Mouse (Mus musculus): ENCODE data around the gene Rap1gap2. TPM values are rescaled to one million over a fixed set of nuclear protein-coding genes. Genes with fewer than 3 reads are reported as not detected.

The Rap1gap2 gene
- polyA plus RNA-seq, 1 experiment from 2014 or later = 3.8 TPM

DNA sequence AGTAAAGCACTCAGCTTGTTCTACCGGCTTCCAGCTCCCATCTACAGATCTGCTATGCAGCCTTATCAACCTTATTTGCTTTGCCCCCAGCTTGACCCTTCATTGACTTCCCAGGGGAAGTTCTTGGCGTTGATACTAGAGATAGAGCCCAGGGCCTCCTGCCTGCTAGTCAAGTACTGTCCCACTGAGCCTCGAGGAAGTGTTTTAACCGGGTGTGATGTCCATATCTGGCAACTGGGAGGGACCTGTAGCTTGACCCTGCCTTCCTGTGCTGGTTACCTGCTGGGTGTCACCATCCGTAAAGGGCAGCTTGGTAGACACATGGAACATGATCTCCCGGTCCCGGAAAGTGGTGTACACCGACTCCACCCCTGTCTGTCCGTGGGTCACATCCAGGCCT, 196.6 kb downstream of the Rap1gap2 start:
- no peak for DNase-seq (ENCODE audit: low spot score)

DNA sequence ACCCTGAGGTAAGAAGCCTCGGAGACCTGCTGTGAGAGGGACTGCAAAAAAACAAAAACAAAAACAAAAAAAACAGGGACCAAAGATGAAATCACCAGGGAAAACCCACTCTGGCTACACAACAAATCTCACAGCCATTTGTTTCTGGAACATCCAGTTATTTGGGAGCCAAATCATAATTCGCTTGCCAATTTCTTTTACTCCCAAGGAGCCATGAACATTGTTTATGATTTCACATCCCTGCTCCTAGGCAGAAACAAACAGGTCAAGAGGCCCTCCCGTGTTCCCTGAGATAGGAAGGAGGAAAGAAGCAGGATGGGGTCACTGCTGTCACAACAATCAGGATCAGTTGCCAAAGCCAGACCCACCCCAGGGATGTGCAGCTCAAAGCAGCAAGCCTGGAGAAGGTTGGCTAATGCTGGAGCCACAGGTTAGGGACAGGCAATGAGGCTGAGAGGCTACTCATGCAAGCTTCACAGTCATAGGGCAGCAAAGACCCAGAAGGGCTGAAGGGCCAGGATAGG, 197.2 kb downstream of the Rap1gap2 start:
- no peak for DNase-seq (ENCODE audit: low spot score)

DNA sequence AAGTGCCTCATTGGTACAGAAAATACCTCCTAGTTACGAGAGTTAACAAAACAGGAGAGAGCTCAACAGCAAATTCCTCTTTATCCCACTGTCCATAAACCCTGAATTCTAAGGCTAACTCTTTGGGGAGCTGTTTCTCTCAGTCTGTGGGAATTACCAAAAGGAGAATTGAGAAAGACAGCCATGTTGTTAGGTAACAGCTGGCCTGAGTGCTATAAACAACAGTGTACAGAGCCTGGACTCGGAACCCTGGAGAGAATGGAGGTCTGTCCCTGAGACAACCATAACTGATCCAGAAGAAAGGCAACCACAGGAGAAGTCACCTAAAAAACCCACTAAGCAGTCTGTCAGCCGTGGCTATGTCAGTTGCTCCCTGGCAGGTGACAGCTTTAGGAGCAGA, 198.3 kb downstream of the Rap1gap2 start:
- DNase-seq (ENCODE audit: low spot score) = no peak

DNA sequence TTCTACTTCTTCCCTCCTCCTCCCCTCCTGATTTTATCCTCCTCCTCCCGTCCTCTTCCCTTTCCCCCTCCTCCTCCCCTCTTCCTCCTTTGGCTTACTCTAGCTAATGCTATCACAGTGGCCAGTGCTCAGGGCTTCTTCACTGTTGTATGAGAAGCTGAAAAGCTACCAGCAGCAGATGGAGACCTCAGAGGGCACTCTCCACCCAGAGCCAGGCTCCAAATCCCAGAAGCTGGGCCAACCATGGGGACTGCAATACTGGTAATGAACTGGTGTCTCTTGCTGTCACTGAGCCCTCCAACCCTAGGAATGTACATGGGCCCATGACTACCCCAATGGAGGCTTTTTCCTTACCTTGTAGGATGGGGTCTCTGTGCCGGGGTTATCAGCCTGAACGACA, 198.8 kb downstream of the Rap1gap2 start:
- DNase-seq (ENCODE audit: low spot score) = no peak

DNA sequence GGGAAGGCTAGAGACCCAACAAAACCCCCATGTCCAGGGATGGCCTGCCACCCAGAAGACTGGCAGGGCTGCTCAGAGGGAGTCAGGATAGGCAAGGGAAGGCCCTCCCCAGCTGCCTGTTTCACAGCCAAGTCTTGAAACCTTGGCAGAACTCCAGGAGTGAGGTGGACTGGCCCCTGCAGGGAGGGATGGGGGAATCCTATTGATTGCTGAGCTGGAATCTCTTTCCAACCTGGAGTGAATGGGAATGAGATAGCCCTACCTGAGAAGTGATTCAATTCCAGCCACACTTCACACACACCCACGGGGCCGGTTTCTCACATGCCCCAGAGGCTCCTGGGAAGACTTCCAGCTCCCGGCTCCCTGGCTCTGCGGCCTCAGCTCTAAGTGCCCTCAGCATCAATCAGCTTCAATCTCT, 200.9 kb downstream of the Rap1gap2 start:
- DNase-seq (ENCODE audit: low spot score) = no peak

DNA sequence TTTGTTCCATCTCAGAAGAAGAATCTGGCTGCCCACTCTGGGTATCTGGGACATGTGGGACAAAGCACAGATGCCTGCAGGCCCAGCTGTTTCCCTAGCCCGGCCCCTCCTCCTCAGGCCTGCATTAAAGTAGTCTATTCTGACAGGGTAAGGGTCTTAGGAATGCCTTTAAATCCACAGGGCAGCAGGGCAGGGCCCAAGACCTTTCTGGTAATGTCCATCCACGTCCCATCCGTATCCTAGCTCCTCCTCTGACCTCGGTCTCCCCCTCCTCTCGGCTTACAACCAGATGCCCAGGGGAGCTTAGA, 201.3 kb downstream of the Rap1gap2 start:
- DNase-seq (ENCODE audit: low spot score) = no peak

DNA sequence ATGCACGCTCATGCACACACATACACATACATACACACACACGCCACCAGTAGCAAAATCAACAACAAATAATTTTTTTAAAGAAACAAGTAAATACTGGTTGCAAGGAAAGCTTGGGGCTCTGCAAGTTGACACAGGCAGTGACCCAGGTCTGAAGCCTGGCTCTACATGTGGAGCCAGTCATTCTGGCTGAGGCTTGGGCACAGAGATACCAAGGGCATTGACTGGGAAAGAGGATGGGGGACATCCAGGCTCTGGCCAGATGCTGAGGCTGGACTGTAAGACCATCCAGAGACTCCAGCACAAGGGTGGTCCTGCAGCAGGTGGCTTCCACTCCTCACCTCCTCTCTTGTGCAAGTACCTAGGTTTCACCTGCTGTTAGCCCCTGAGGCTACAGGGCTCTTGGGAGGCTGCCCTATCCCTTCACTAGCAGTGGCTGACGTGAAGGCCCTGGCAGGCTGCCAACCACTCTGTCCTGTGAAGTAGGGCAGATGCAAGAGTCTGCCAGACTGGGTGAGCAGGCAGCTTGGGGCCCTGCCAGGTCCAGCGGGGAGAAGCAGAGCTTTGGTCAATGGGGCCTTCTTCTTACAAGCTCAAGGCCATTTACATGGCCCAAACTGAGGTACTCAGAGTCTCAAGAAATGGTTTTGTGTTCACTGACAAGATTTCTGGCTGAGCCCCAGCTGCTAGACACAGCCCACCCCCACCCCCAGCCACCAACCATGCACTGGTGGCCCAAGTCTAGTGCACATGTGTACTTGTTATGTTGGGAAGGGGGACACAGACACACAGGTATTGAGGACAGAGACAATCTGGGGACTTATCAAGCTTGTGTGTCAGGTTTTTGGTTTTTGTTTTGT, 201.9 kb downstream of the Rap1gap2 start:
- peak; percentile 19 for DNase-seq (ENCODE audit: low spot score)

DNA sequence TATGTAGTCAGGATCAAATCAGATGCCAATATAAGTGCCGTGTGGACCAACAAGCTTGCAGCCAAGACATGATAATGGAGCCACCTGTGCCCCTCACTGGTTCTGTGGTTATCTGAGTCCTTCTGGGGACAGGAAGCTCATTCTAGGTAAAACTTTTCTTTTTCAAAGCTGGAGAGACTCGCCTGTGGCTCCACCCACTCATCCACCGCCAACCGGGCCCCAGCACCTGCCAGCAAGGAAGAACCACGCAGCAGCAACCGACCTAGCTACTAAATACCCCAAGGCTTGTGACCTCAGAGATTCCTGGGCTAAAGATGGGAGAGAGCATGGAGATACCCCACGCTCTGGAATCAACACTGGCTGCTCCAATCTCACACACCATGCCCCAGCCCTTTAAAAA, 205.5 kb downstream of the Rap1gap2 start:
- DNase-seq (ENCODE audit: low spot score) = peak; percentile 65

DNA sequence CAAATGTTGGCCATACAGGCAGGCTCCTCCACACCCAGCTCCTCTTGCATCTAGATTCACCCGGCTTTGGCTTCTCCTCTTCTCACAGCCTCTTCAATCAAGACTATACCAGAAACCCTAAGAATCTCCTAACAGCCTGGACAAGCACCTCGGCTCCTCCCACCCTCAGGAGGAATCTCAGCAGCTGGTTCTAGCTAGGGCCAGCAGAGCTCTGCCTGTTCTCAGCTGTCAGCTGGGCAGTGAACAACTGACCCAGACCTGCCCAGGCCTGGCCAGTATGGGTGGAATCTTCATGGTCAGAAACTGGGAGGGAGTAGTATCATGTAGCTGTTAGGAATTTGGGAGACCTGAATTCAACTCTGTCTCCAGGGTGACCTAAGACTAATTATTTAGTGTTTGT, 206.5 kb downstream of the Rap1gap2 start:
- no peak for DNase-seq (ENCODE audit: low spot score)

DNA sequence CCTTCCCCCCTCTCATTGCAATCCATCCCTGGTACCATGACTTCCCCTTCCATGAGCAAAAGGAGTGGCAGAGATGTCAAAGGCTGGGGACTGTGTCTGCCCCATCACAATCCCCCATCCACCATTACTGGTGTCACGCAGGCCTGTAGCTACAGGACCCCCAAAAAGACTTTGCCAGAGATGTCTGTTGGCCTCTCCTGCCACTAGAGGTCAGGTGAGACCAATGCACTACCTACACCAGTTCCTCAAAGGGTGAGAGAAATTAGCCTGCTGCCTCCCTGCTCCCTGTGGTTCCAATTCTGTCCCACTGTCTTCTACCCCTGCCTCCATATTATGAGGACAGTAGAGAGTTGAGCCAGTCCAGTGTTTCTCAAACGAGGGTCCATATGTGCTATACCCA, 208.6 kb downstream of the Rap1gap2 start:
- DNase-seq (ENCODE audit: low spot score) = peak; percentile 56

DNA sequence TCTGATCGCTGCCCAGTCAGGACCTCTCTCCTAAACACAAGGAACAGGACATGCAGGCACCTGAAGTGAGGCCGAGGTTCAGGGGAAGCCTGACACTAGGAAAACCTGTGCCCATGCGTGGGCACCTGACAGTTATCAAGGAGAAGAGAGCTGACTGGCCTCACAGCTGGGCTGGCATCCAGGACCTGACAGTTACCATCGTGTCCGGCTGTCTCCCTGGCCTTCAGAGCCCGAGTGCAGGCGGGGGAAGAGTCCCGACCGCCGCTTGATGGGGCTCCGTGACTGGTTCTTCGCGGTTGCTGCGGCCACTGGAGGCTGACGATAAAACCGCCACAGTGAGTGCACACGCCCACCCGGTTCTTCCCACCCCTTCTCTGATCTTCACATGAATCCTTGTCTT, 215.1 kb downstream of the Rap1gap2 start:
- no peak for DNase-seq (ENCODE audit: low spot score)

DNA sequence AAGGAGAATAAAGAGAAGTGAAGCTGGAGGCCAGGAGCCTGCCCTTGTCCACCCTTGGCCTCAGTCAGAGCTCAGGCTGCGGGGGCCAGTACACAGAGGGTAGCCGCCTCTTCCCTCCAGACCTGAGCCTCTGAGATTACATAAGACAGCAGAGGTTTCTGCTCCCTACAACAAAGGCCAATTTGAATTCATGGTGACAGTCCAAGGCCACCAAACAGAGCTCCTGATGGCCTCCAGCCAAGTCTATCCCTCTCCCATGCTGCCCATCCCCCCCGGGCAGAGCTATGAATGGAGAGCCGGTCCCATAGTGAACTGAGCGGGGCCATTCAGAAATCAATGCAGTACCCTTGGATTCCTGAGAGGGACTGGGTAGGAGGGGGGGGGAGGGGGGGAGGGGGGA, 217.2 kb downstream of the Rap1gap2 start:
- DNase-seq (ENCODE audit: low spot score) = no peak

DNA sequence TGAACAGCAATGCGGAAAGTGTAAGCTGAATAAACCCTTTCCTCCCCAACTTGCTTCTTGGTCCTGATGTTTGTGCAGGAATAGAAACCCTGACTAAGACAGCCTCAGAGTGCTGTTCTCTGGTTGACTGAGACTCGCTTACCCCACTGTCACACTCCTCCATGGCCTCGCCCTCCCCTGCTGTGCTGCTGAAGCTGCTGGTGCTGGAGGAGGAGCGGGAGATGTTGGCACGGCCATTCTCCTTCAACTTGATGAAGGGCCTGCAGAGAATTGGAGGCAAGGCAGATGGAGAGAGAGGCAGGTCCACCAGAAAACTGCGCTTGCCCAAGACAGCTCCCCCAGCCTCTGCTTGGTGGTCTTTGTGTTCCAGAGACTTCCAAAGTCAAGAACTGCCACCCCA, 217.8 kb downstream of the Rap1gap2 start:
- no peak for DNase-seq (ENCODE audit: low spot score)

DNA sequence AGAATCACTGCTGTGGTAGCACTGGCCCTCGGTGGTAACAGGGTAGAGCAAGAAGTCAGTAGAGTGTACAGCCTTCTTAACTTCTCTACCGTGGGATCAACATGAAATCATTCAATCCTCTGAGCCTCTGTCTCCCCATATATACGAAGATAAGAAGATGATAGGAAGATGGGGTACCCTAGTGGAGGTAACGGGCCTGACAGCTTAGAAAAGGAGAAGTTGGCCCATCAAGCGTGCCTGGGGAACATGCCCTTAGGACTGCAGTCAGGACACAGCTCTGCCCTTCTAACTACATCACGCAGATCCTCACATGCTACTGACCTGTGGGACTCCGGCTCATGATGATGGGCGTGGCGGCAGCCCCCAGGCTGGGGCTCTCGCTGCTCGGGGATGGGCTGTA, 218.8 kb downstream of the Rap1gap2 start:
- DNase-seq (ENCODE audit: low spot score) = no peak

DNA sequence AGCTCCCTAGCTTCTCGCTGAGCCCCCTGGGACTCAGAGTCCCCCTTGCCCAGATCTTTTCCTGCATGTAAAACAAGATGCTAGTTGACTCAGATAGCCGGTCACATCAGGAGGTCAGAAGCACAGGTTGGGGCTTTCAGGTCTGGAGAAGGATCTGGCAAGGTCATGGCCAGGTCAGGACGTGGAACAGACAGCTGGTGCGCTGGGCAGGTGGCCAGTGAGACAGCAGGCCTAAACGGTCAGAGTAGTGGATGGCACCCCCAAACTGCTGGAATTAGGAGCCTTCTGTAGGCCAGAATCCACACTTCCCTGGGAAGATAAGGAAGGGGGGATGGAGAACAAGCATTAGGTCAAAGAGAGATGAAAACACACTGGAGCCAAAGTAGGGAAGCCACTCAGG, 223.5 kb downstream of the Rap1gap2 start:
- DNase-seq (ENCODE audit: low spot score) = no peak

DNA sequence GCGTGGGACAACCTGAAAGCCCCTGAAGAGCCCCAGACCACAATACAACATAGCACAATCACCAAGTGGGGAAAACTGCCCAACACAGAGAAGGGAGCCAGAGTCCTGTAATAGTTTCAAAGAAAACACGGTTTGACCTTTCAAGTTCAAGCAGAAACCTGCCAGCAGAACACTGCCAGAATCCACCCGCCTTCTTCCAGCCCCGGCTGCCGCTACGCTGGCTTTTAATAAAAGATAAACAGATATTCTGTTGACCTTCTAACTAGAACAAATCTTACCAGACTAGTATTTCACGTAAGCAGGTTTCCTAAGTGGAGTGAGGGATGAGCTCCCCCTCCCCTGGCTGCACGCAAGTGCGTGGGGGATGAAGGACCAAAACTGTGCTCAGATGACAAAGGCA, 225.0 kb downstream of the Rap1gap2 start:
- DNase-seq (ENCODE audit: low spot score) = no peak

DNA sequence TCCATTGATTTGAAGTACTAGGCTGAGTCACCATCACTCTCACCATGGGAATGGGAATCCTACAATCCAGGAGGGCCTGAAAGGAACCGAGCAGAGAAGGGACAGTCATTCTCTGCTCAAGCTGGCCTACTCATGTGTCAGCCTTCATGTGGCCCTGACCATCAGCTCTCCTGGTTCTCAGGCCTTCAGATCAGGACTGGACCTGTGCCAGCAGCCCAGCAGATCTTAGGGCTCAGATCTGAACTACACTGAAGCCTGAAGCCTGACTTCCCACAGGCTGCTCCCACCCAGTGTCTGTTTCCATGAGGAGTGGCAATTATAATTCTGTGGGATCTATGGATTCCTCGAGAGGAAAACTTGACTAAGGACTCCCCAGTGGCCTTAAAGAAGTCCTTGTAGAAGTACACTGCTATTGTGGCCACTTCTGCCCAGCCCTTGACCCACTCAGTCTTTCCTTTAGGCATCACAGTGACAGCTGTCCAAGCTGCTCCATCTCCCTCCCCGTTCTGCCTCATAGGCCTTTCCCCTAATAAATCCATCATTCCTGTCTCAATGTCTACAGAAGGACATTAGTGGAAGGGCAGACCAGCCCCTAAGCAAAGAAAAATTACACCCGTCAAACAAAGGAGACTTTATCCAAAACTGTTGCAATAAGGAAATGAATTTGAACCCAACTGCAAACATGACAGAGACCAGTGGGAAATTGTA, 231.4 kb downstream of the Rap1gap2 start:
- no peak for DNase-seq (ENCODE audit: low spot score)

DNA sequence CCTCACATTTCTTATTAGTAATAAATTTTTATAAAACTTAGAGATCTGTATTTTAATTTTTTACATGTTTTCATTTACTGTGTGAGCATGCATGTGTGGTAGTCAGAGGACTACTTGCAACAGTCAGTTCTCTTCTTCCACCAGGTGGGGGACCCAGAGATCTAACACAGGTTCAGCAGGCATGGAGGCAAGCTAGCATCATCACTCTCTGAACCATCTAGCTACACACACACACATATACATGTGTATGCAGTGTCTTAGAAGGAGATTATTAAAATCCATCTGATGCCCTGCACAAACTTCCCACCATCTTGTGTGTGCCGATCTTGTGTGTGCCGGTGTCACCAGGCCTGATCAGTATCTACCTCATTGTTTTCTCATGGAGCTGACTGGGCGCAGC, 233.9 kb downstream of the Rap1gap2 start:
- peak; percentile 49 for DNase-seq (ENCODE audit: low spot score)

DNA sequence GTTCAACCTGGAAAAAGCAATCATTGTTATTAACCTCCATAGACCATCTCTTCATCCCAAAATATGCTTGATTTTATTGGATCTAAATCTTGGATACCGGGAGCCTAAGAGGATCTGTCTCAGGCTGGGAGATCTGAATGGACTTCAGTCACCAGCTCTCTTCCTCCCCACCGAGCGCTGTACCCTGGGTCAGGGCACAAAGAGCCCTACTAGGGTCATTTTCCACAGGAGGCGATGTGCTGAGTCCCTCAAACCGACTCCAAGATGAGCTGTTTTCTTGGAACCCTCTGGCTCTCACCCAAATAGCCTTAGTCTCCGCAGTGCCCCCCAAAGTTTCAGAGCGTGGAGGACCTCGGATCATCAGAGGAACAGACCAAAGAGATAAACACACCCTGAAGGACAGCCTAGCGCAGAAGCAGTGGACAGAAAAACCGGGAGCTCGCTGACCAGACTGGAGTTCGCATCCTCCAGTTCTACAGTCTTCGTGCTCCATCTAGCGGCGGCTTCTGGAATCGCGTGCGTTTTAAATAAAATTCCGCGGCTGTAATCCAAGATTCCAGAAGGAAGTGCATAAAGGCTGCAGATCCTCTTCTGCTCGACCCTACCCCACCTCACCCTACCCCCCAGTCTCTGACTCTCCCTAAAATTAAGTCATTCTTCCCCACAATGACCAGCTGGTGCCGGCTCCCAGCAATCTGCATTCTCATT, 239.2 kb downstream of the Rap1gap2 start:
- DNase-seq (ENCODE audit: low spot score) = peak; percentile 49

DNA sequence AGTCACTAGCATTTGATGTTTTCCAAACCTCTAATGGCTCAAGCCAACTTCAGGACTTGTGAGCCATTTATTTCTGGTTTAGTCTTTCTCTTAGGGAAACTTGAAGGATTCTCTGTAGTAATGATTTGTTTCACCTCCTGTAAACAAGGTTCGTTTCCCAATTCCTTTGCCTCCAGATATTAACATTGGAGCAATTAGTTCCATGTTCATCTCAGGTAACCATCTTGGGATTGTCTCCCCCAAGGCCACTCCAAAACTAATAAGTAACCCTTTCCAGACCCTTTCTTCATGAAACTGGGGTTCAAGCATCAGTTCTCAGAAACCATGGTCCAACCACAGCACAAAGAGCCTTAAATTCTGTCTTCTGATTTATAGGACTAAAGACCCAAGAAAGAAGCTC, 248.9 kb downstream of the Rap1gap2 start, which contains the start of gene Olfr412:
Gene Olfr412 (plus strand): TSS at position 301 of the 400 bp plus-strand sequence.
- DNase-seq (ENCODE audit: low spot score) = no peak

DNA sequence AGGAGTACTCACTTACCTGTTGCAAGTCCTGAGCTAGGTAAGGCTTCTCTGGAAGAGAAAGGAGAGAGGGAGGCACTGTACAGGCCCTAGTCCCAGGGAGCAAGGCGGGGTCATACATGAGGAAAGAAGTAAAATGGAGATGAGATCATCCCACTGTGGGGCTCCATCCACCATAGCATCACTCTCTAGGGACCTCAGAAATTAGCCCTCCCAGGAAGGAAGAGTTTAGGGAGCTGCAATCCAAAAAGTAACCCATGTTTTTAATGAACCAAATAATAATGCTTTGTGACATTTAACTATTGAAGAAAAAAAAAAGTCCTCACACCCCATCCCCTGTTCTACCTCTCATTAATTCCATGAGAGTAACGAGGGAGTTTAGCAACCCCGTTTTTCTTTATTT, 258.2 kb downstream of the Rap1gap2 start, which contains the start of gene Olfr411:
Gene Olfr411 (minus strand): TSS at position 101 of the 400 bp plus-strand sequence.
- DNase-seq (ENCODE audit: low spot score) = no peak

DNA sequence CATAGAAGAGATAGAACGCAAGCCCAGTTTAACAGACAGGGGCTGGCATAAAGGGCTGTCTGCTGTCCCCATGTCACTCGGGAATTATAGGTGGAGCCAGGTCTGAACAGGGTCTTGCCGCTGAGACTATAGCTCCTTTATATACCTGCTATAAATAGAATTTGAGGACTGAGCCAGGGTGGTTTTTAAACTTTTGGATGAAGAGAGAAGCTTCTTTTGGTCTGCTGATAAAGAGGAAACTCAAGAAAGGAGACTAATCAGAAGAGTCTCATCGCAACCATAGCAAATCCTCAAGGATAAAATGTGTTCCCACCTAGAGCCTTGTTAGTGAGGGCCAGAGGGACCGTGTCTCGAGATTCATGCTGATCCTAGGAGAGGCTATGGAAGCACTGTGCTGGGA, 272.8 kb downstream of the Rap1gap2 start, which contains the start of gene Olfr410:
Gene Olfr410 (minus strand): TSS at position 101 of the 400 bp plus-strand sequence.
- no peak for DNase-seq (ENCODE audit: low spot score)
